Mouse (Mus musculus) erythroid progenitor cell, adult 5-6 weeks (primary cell): ENCODE results near the gene Frs3. TPM values are rescaled to one million over a fixed set of nuclear protein-coding genes. Genes with fewer than 3 reads are reported as not detected.

Experiments used
- total RNA-seq, 2 experiments: library from RNA; stranded (forward) in 1 of 2; stranded (reverse) in 1 of 2; fragments of 150-400 nt in 1 of 2; fragments of 186-747, 209-891 nt in 1 of 2; gene quantifications; 2 replicates each; pipeline versions ENCODE4 v1.2.3 to v1.2.4; 2015 to 2017; ENCODE audit warnings: low replicate concordance in 2 of 2

The Frs3 gene
- total RNA-seq, 2 experiments from 2014 or later, result not detected

Other genes with a start within 250 kb of the Frs3 start
- 35.6 and 71.4 TPM in 2 replicates for gene Taf8, start 186.7 kb upstream of the Frs3 start, total RNA-seq (2015; ENCODE audit: low replicate concordance)
- 54.4 and 71.9 TPM in 2 replicates for gene Taf8, start 186.7 kb upstream of the Frs3 start, total RNA-seq (2017; ENCODE audit: low replicate concordance)
- gene Ccnd3, start 184.0 kb upstream of the Frs3 start, total RNA-seq (2015; ENCODE audit: low replicate concordance), result 360 and 366 TPM in 2 replicates
- gene Ccnd3, start 184.0 kb upstream of the Frs3 start, total RNA-seq (2017; ENCODE audit: low replicate concordance), result 181 and 222 TPM in 2 replicates
- 5.9 and 8.3 TPM in 2 replicates for gene Bysl, start 77.5 kb upstream of the Frs3 start, total RNA-seq (2015; ENCODE audit: low replicate concordance)
- 8.4 and 10.4 TPM in 2 replicates for gene Bysl, start 77.5 kb upstream of the Frs3 start, total RNA-seq (2017; ENCODE audit: low replicate concordance)
- gene Med20, start 77.4 kb upstream of the Frs3 start, total RNA-seq (2015; ENCODE audit: low replicate concordance), result 28.1 and 37.8 TPM in 2 replicates
- gene Med20, start 77.4 kb upstream of the Frs3 start, total RNA-seq (2017; ENCODE audit: low replicate concordance), result 36.5 and 63.2 TPM in 2 replicates
- 11.5 and 13.8 TPM in 2 replicates for gene Gm20517, start 77.4 kb upstream of the Frs3 start, total RNA-seq (2015; ENCODE audit: low replicate concordance)
- gene Gm20517, start 77.4 kb upstream of the Frs3 start, total RNA-seq (2017; ENCODE audit: low replicate concordance), result 9.5 and 18.9 TPM in 2 replicates
- gene Usp49, start 58.3 kb upstream of the Frs3 start, total RNA-seq (2015; ENCODE audit: low replicate concordance), result 26.8 and 35.7 TPM in 2 replicates
- 29.2 and 46.3 TPM in 2 replicates for gene Usp49, start 58.3 kb upstream of the Frs3 start, total RNA-seq (2017; ENCODE audit: low replicate concordance)
- gene Tomm6, start 644 bp upstream of the Frs3 start, total RNA-seq (2015; ENCODE audit: low replicate concordance), result 44.7 and 48.6 TPM in 2 replicates
- 2.1 and 3.5 TPM in 2 replicates for gene Tomm6, start 644 bp upstream of the Frs3 start, total RNA-seq (2017; ENCODE audit: low replicate concordance)
- not detected in 2 replicates for gene Gm21981, start 5.4 kb downstream of the Frs3 start, total RNA-seq (2015; ENCODE audit: low replicate concordance)
- not detected in 2 replicates for gene Gm21981, start 5.4 kb downstream of the Frs3 start, total RNA-seq (2017; ENCODE audit: low replicate concordance)
- not detected in 2 replicates for gene Prickle4, start 5.7 kb downstream of the Frs3 start, total RNA-seq (2015; ENCODE audit: low replicate concordance)
- not detected in 2 replicates for gene Prickle4, start 5.7 kb downstream of the Frs3 start, total RNA-seq (2017; ENCODE audit: low replicate concordance)
- not detected in 2 replicates for gene Pgc, start 37.8 kb downstream of the Frs3 start, total RNA-seq (2015; ENCODE audit: low replicate concordance)
- not detected in 2 replicates for gene Pgc, start 37.8 kb downstream of the Frs3 start, total RNA-seq (2017; ENCODE audit: low replicate concordance)
- 9.0 and 13.0 TPM in 2 replicates for gene Tfeb, start 48.0 kb downstream of the Frs3 start, total RNA-seq (2015; ENCODE audit: low replicate concordance)
- gene Tfeb, start 48.0 kb downstream of the Frs3 start, total RNA-seq (2017; ENCODE audit: low replicate concordance), result 0.23 and 5.4 TPM in 2 replicates
- not detected in 2 replicates for gene Mdfi, start 145.7 kb downstream of the Frs3 start, total RNA-seq (2015; ENCODE audit: low replicate concordance)
- not detected in 2 replicates for gene Mdfi, start 145.7 kb downstream of the Frs3 start, total RNA-seq (2017; ENCODE audit: low replicate concordance)
- gene Foxp4, start 235.6 kb downstream of the Frs3 start, total RNA-seq (2015; ENCODE audit: low replicate concordance), result 4.0 and 5.4 TPM in 2 replicates
- 0.30 and 1.0 TPM in 2 replicates for gene Foxp4, start 235.6 kb downstream of the Frs3 start, total RNA-seq (2017; ENCODE audit: low replicate concordance)